Mouse (Mus musculus) inflammation-experienced regulatory T-cells (primary cell): ENCODE data around the gene Hba-x. TPM values are rescaled to one million over a fixed set of nuclear protein-coding genes. Genes with fewer than 3 reads are reported as not detected.

ENCODE experiments used
- polyA plus RNA-seq, 2 experiments: library from polyadenylated mRNA; unstranded; fragments of 100-300 nt; shearing (Covaris generic); gene quantifications; one replicate each; pipeline ENCODE4 v1.2.1; 2017

Hba-x gene
- polyA plus RNA-seq = not detected

GRCm38 (mm10) chr11:32276347-32276746, at the start of gene Hba-x:
Gene Hba-x, plus strand, starts transcription at chr11:32276400.

GRCm38 (mm10) chr11:32267188-32267884, 8.9 kb upstream of the Hba-x start, which contains the start of gene Nprl3:
Gene Nprl3, minus strand, starts transcription at chr11:32267707.

GRCm38 (mm10) chr11:32283091-32283777, 7.0 kb downstream of the Hba-x start, which contains the start of gene Hba-a1:
Gene Hba-a1, plus strand, starts transcription at chr11:32283511.

GRCm38 (mm10) chr11:32286695-32287492, 10.7 kb downstream of the Hba-x start, which contains the start of gene Hbq1b:
Gene Hbq1b, plus strand, starts transcription at chr11:32286965.

DNA sequence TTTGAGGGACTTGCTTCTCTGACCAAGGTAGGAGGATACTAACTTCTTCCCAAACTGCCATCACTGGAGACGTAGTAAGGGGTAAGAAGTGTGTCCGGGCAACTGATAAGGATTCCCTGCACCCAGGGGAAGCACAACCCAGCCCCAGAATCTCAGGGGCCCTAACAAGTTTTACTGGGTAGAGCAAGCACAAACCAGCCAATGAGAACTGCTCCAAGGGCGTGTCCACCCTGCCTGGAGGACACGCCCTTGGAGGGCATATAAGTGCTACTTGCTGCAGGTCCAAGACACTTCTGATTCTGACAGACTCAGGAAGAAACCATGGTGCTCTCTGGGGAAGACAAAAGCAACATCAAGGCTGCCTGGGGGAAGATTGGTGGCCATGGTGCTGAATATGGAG, 20.0 kb downstream of the Hba-x start, which contains the start of gene Hba-a2:
TSS of gene Hba-a2 (plus strand) at position 287 of the 400 bp plus-strand sequence.

GRCm38 (mm10) chr11:32299865-32300264, 23.7 kb downstream of the Hba-x start, which contains the start of gene Hbq1a:
Gene Hbq1a, plus strand, starts transcription at chr11:32300069.

Other genes with a start within 250 kb of the Hba-x start
- 10 to 100 TPM; 10.5 to 15.5 TPM for gene Il9r, start 76.1 kb upstream of the Hba-x start, polyA plus RNA-seq
- 10 to 100 TPM; 34.8 to 35.2 TPM for gene Snrnp25, start 71.0 kb upstream of the Hba-x start, polyA plus RNA-seq
- gene Rhbdf1, start 54.1 kb upstream of the Hba-x start, polyA plus RNA-seq = 1 to 10 TPM in 1 of 2 experiments, not detected in 1; 1.2 TPM
- 10 to 100 TPM; 24.2 to 33.4 TPM for gene Mpg, start 49.9 kb upstream of the Hba-x start, polyA plus RNA-seq
- 10 to 100 TPM; 58.4 to 59.6 TPM for gene Nprl3, start 8.7 kb upstream of the Hba-x start, polyA plus RNA-seq
- 10 to 100 TPM in 1 of 2 experiments, 1 to 10 TPM in 1; 5.1 to 13.4 TPM for gene Hba-a1, start 7.1 kb downstream of the Hba-x start, polyA plus RNA-seq
- under 1 TPM in 1 of 2 experiments, not detected in 1; 0.31 TPM for gene Hbq1b, start 10.6 kb downstream of the Hba-x start, polyA plus RNA-seq
- gene Hba-a2, start 20.1 kb downstream of the Hba-x start, polyA plus RNA-seq = 10 to 100 TPM in 1 of 2 experiments, 1 to 10 TPM in 1; 7.1 to 35.9 TPM
- gene Hbq1a, start 23.7 kb downstream of the Hba-x start, polyA plus RNA-seq = not detected
- gene Sh3pxd2b, start 71.4 kb downstream of the Hba-x start, polyA plus RNA-seq = 1 to 10 TPM in 1 of 2 experiments, under 1 TPM in 1; 0.23 to 1.9 TPM
- 1 to 10 TPM; 7.7 to 8.0 TPM for gene Ubtd2, start 179.0 kb downstream of the Hba-x start, polyA plus RNA-seq